Mouse (Mus musculus): ENCODE results near the gene Ly86. TPM values are rescaled to one million over a fixed set of nuclear protein-coding genes. Genes with fewer than 3 reads are reported as not detected.

Gene Ly86
- total RNA-seq (2015), result 177 and 225 TPM in 2 replicates
- 136 and 198 TPM in 2 replicates for total RNA-seq (2017)

GRCm38 (mm10) chr13:37344909-37345772 lies at the start of gene Ly86:
Gene Ly86, plus strand, starts transcription at chr13:37345208.
- peak; percentile 58 for ATAC-seq (replicated peaks; ENCODE audit: poor library complexity)

GRCm38 (mm10) chr13:37297886-37298285 lies 47.1 kb upstream of the Ly86 start:
- no peak for ATAC-seq (replicated peaks; ENCODE audit: poor library complexity)

- ATAC-seq (replicated peaks; ENCODE audit: poor library complexity), result no peak
These were observed 46.2 kb upstream of the Ly86 start for GRCm38 (mm10) chr13:37298856-37299255.

- no peak for ATAC-seq (replicated peaks; ENCODE audit: poor library complexity)
These were observed 42.1 kb upstream of the Ly86 start for GRCm38 (mm10) chr13:37302877-37303276.

GRCm38 (mm10) chr13:37308006-37308405 lies 37.0 kb upstream of the Ly86 start:
- no peak for ATAC-seq (replicated peaks; ENCODE audit: poor library complexity)

- ATAC-seq (replicated peaks; ENCODE audit: poor library complexity), result no peak
These were observed 35.7 kb upstream of the Ly86 start for GRCm38 (mm10) chr13:37309296-37309695.

- no peak for ATAC-seq (replicated peaks; ENCODE audit: poor library complexity)
These were observed 34.7 kb upstream of the Ly86 start for GRCm38 (mm10) chr13:37310331-37310730.

GRCm38 (mm10) chr13:37311555-37312221 lies 33.3 kb upstream of the Ly86 start:
- ATAC-seq (replicated peaks; ENCODE audit: poor library complexity), result no peak

- peak; percentile 99 for ATAC-seq (replicated peaks; ENCODE audit: poor library complexity)
These were observed 32.6 kb upstream of the Ly86 start for GRCm38 (mm10) chr13:37312222-37312928.

GRCm38 (mm10) chr13:37312951-37313350 lies 32.1 kb upstream of the Ly86 start:
- no peak for ATAC-seq (replicated peaks; ENCODE audit: poor library complexity)

GRCm38 (mm10) chr13:37325504-37325903 lies 19.5 kb upstream of the Ly86 start:
- peak; percentile 94 for ATAC-seq (replicated peaks; ENCODE audit: poor library complexity)

GRCm38 (mm10) chr13:37329747-37330146 lies 15.3 kb upstream of the Ly86 start:
- ATAC-seq (replicated peaks; ENCODE audit: poor library complexity), result no peak

- peak; percentile 55 for ATAC-seq (replicated peaks; ENCODE audit: poor library complexity)
These were observed 14.0 kb upstream of the Ly86 start for GRCm38 (mm10) chr13:37330971-37331370.

- no peak; the same call in 1 of the 2 replicates for ATAC-seq (replicated peaks; ENCODE audit: poor library complexity)
These were observed 12.0 kb upstream of the Ly86 start for GRCm38 (mm10) chr13:37332779-37333543.

GRCm38 (mm10) chr13:37333544-37333870 lies 11.5 kb upstream of the Ly86 start:
- ATAC-seq (replicated peaks; ENCODE audit: poor library complexity), result no peak

- peak; percentile 39; the same call in 1 of the 2 replicates for ATAC-seq (replicated peaks; ENCODE audit: poor library complexity)
These were observed 7.7 kb upstream of the Ly86 start for GRCm38 (mm10) chr13:37337269-37337668.

GRCm38 (mm10) chr13:37337871-37338270 lies 7.1 kb upstream of the Ly86 start:
- peak; percentile 17; the same call in 1 of the 2 replicates for ATAC-seq (replicated peaks; ENCODE audit: poor library complexity)

GRCm38 (mm10) chr13:37342804-37343203 lies 2.2 kb upstream of the Ly86 start:
- no peak for ATAC-seq (replicated peaks; ENCODE audit: poor library complexity)

GRCm38 (mm10) chr13:37345823-37346222 lies 815 bp downstream of the Ly86 start:
- ATAC-seq (replicated peaks; ENCODE audit: poor library complexity), result no peak

- ATAC-seq (replicated peaks; ENCODE audit: poor library complexity), result peak; percentile 71
These were observed 3.0 kb downstream of the Ly86 start for GRCm38 (mm10) chr13:37347871-37348595.

Data from megakaryocyte progenitor cell, adult 5-6 weeks (primary cell).